Mouse (Mus musculus) CH12.LX (cell line): ENCODE results near the gene Arid5b. TPM values are rescaled to one million over a fixed set of nuclear protein-coding genes. Genes with fewer than 3 reads are reported as not detected.

Experiments
- DNase-seq: peaks from one replicate; pipeline ENCODE4 v3.0.0-alpha.2; 2013; ENCODE audit errors: extremely low read depth
- H3K27ac ChIP-seq: 2 replicates; pipeline ENCODE4 v1.5.1; 2012; ENCODE audit warnings: low read depth, mild to moderate bottlenecking, control low read depth, moderate library complexity; ENCODE audit not compliant: insufficient read depth
- H3K27me3 ChIP-seq: replicated peaks from 2 replicates; pipeline ENCODE3; 2012; ENCODE audit warnings: inconsistent platforms
- H3K36me3 ChIP-seq, 2 experiments: replicated peaks in 1 of 2; 2 replicates each; pipeline versions ENCODE3 to v1.6.1; 2012; ENCODE audit warnings: inconsistent platforms in 1 of 2, low read length in 1 of 2, mild to moderate bottlenecking in 1 of 2, mixed read lengths in 1 of 2, moderate library complexity in 1 of 2; ENCODE audit not compliant: control insufficient read depth in 1 of 2, insufficient read depth in 1 of 2
- H3K4me1 ChIP-seq, 2 experiments: 2 replicates each; pipeline ENCODE4 v1.6.1; 2012; ENCODE audit warnings: inconsistent platforms in 1 of 2, moderate library complexity in 1 of 2; ENCODE audit not compliant: insufficient read depth in 2 of 2, control insufficient read depth in 1 of 2
- H3K4me2 ChIP-seq: 2 replicates; pipeline ENCODE4 v1.6.1; 2012; ENCODE audit warnings: low read depth, mild to moderate bottlenecking, control low read depth; ENCODE audit not compliant: poor library complexity, insufficient read depth, severe bottlenecking
- H3K4me3 ChIP-seq, 3 experiments: fragments of 150-350 bp in 1 of 3; sonication (generic) in 1 of 3; replicated peaks in 1 of 3; 2 replicates each; pipeline versions ENCODE3 to v1.5.1; 2011 to 2012; ENCODE audit warnings: low read depth in 2 of 3, low read length in 2 of 3, mild to moderate bottlenecking in 2 of 3, moderate library complexity in 2 of 3, control low read depth in 1 of 3, improper control_type of control experiment in 1 of 3, inconsistent platforms in 1 of 3, mixed read lengths in 1 of 3; ENCODE audit not compliant: poor library complexity in 1 of 3
- H3K79me2 ChIP-seq: replicated peaks from 2 replicates; pipeline ENCODE4 v1.6.1; 2012; ENCODE audit warnings: mild to moderate bottlenecking, moderate library complexity; ENCODE audit not compliant: control insufficient read depth, poor library complexity, insufficient read depth, severe bottlenecking; ENCODE audit errors: extremely low read depth
- H3K9ac ChIP-seq: 2 replicates; pipeline ENCODE4 v1.6.1; 2012; ENCODE audit warnings: low read depth, mild to moderate bottlenecking, control low read depth, moderate library complexity; ENCODE audit not compliant: insufficient read depth
- H3K9me3 ChIP-seq: replicated peaks from 2 replicates; pipeline ENCODE3; 2012; ENCODE audit warnings: low read length, inconsistent platforms, mixed read lengths
- BHLHE40 ChIP-seq: IDR thresholded peaks from 2 replicates; pipeline ENCODE4 v1.6.1; 2011; ENCODE audit warnings: mild to moderate bottlenecking, low read depth, low read length, improper control_type of control experiment
- EP300 ChIP-seq: IDR thresholded peaks from 2 replicates; pipeline ENCODE4 v1.6.1; 2011; ENCODE audit warnings: low read length, improper control_type of control experiment
- GABPA ChIP-seq: IDR thresholded peaks from 2 replicates; pipeline ENCODE4 v1.6.1; 2012; ENCODE audit warnings: low read depth, low read length, improper control_type of control experiment, inconsistent platforms; ENCODE audit not compliant: insufficient replicate concordance
- JUN ChIP-seq: IDR thresholded peaks from 2 replicates; pipeline ENCODE4 v1.6.1; 2011; ENCODE audit warnings: low read depth, mild to moderate bottlenecking, low read length, improper control_type of control experiment, moderate library complexity; ENCODE audit not compliant: insufficient read depth
- MAFK ChIP-seq: IDR thresholded peaks from 2 replicates; pipeline ENCODE4 v1.6.1; 2011; ENCODE audit warnings: low read length, improper control_type of control experiment; ENCODE audit not compliant: insufficient replicate concordance
- MAX ChIP-seq: IDR thresholded peaks from 2 replicates; pipeline ENCODE4 v1.6.1; 2011; ENCODE audit warnings: low read length, improper control_type of control experiment
- MAZ ChIP-seq: IDR thresholded peaks from 2 replicates; pipeline ENCODE4 v1.6.1; 2012; ENCODE audit warnings: low read depth, mild to moderate bottlenecking, inconsistent platforms, low read length, improper control_type of control experiment, moderate library complexity
- MXI1 ChIP-seq: IDR thresholded peaks from 2 replicates; pipeline ENCODE4 v1.6.1; 2011; ENCODE audit warnings: mild to moderate bottlenecking, low read depth, low read length, improper control_type of control experiment
- NELFE ChIP-seq: IDR thresholded peaks from 2 replicates; pipeline ENCODE4 v1.6.1; 2011; ENCODE audit warnings: low read depth, low read length, improper control_type of control experiment
- RCOR1 ChIP-seq: conservative IDR thresholded peaks from 2 replicates; pipeline ENCODE4 v1.6.1; 2012; ENCODE audit warnings: low read depth, mild to moderate bottlenecking, inconsistent platforms, low read length, improper control_type of control experiment
- SIN3A ChIP-seq: IDR thresholded peaks from 2 replicates; pipeline ENCODE4 v1.6.1; 2012; ENCODE audit warnings: low read length, improper control_type of control experiment, inconsistent platforms
- TBP ChIP-seq: conservative IDR thresholded peaks from 2 replicates; pipeline ENCODE4 v1.6.1; 2011; ENCODE audit warnings: low read depth, low read length, improper control_type of control experiment
- UBTF ChIP-seq: IDR thresholded peaks from 2 replicates; pipeline ENCODE4 v1.6.1; 2012; ENCODE audit warnings: low read depth, mild to moderate bottlenecking, inconsistent platforms, low read length, improper control_type of control experiment, moderate library complexity
- USF1 ChIP-seq: IDR thresholded peaks from 2 replicates; pipeline ENCODE4 v1.6.1; 2014; ENCODE audit warnings: low read depth, mild to moderate bottlenecking, inconsistent platforms, low read length, improper control_type of control experiment
- USF2 ChIP-seq: conservative IDR thresholded peaks from 2 replicates; pipeline ENCODE4 v1.6.1; 2011; ENCODE audit warnings: low read depth, low read length, improper control_type of control experiment
- ZMIZ1 ChIP-seq: IDR thresholded peaks from 2 replicates; pipeline ENCODE4 v1.6.1; 2012; ENCODE audit warnings: low read depth, mild to moderate bottlenecking, inconsistent platforms, low read length, improper control_type of control experiment
- dilution Hi-C: fragments of 300-500 bp; cut with MboI; formaldehyde crosslinking; loops from 2 replicates; pipeline ENCODE4 v1.14.3; 2020; ENCODE audit warnings: low sequenced_read_pairs; ENCODE audit not compliant: extremely low pct_unique_long_range_greater_than_20kb, extremely low pct_ligation_motif_present
- in situ Hi-C: fragments of 300-500 bp; cut with MboI; formaldehyde crosslinking; loops from 3 replicates; pipeline ENCODE4 v1.14.3; 2019; ENCODE audit warnings: low sequenced_read_pairs, low pct_ligation_motif_present, low pct_unique_long_range_greater_than_20kb, mixed read lengths
- polyA plus RNA-seq: library from polyadenylated mRNA; unstranded; fragments of >175 nt; gene quantifications from 2 replicates; pipeline ENCODE4 v1.2.1, GENCODE M21; 2012; ENCODE audit warnings: low read depth; ENCODE audit not compliant: insufficient read length
- total RNA-seq, 2 experiments: library from RNA; depleted of rRNA; stranded (reverse); fragments of 300-350 nt in 1 of 2; fragments of >200 nt in 1 of 2; gene quantifications; 2 replicates each; pipeline ENCODE4 v1.2.3; 2012 to 2014

Gene Arid5b
- total and polyA plus RNA-seq, 3 experiments = 1.1 to 2.6 (median 1.8) TPM

- TF ChIP-seq USF2 = no peak
- no peak for TF ChIP-seq UBTF
- TF ChIP-seq EP300 = no peak
- TF ChIP-seq MXI1 = no peak
- no peak overlapping the region for H3K27ac ChIP-seq
- in situ Hi-C loops = no loop called here
Measured at GRCm38 (mm10) chr10:68064571-68064970, 214.0 kb downstream of the Arid5b start.

GRCm38 (mm10) chr10:68063806-68064545, 214.6 kb downstream of the Arid5b start:
- no peaks in the 10 kb centered on the region for H3K27me3 ChIP-seq
- in situ Hi-C loops (no loop called here), dilution Hi-C loops (no loop called here)
- H3K4me2 ChIP-seq = no peak overlapping the region
- no peaks in the 10 kb centered on the region for H3K79me2 ChIP-seq
- peaks cover 2 to 12% of the 10 kb centered on the region in 2 experiments; a peak in 3 of 4 replicates for H3K4me1 ChIP-seq
- DNase-seq = no peak
- no peak overlapping the region for H3K27ac ChIP-seq
- no peaks in the 10 kb centered on the region for H3K9me3 ChIP-seq
- no peak overlapping the region for H3K9ac ChIP-seq
- TF ChIP-seq RCOR1 = no peak
- TF ChIP-seq BHLHE40 = no peak
- no peak for TF ChIP-seq ZMIZ1
- TF ChIP-seq JUN = no peak
- TF ChIP-seq EP300 = no peak
- TF ChIP-seq MAZ = no peak
- TF ChIP-seq, all 38 proteins: peak for 0
- Histone ChIP-seq H3K36me3 (no peaks in the 10 kb centered on the region), H3K4me3 (no peak overlapping the region)

More at GRCm38 (mm10) chr10:68064571-68064970, 214.0 kb downstream of the Arid5b start:
- Histone ChIP-seq H3K79me2 (no peaks in the 10 kb centered on the region), H3K4me3 (no peak overlapping the region), H3K9ac (no peak overlapping the region), H3K9me3 (no peaks in the 10 kb centered on the region), H3K36me3 (no peaks in the 10 kb centered on the region), H3K4me1 (peaks cover 2 to 12% of the 10 kb centered on the region in 2 experiments; a peak in 3 of 4 replicates), H3K27me3 (no peaks in the 10 kb centered on the region), H3K4me2 (no peak overlapping the region)
- dilution Hi-C loops = no loop called here
- no peak for DNase-seq

GRCm38 (mm10) chr10:68061249-68061615, 217.3 kb downstream of the Arid5b start:
- H3K36me3 ChIP-seq = no peaks in the 10 kb centered on the region
- H3K4me3 ChIP-seq = no peak overlapping the region
- H3K9me3 ChIP-seq = no peaks in the 10 kb centered on the region
- dilution Hi-C loops = no loop called here
- in situ Hi-C loops = no loop called here
- H3K4me1 ChIP-seq = peaks cover 2 to 12% of the 10 kb centered on the region in 2 experiments; a peak in 3 of 4 replicates
- no peaks in the 10 kb centered on the region for H3K79me2 ChIP-seq
- no peak for TF ChIP-seq USF1
- TF ChIP-seq MAX = no peak
- TF ChIP-seq SIN3A = no peak
- no peak for TF ChIP-seq TBP
- no peak for TF ChIP-seq EP300
- no peak for TF ChIP-seq JUN
- no peak for TF ChIP-seq MAFK
- no peak for TF ChIP-seq NELFE
- no peak for TF ChIP-seq GABPA
- H3K9ac ChIP-seq = no peak overlapping the region
- no peak overlapping the region for H3K27ac ChIP-seq
- no peak overlapping the region for H3K4me2 ChIP-seq
- H3K27me3 ChIP-seq = no peaks in the 10 kb centered on the region
- DNase-seq = no peak
